Mouse (Mus musculus) kidney, adult 9 months (tissue): ENCODE measurements around the gene Hivep3.
A peak's percentile ranks its signal among the peaks of the same experiment; 100 is the strongest.

ENCODE experiments used
- DNase-seq: peaks from one replicate; pipeline ENCODE4 v3.0.0; 2022

The Hivep3 gene

DNA sequence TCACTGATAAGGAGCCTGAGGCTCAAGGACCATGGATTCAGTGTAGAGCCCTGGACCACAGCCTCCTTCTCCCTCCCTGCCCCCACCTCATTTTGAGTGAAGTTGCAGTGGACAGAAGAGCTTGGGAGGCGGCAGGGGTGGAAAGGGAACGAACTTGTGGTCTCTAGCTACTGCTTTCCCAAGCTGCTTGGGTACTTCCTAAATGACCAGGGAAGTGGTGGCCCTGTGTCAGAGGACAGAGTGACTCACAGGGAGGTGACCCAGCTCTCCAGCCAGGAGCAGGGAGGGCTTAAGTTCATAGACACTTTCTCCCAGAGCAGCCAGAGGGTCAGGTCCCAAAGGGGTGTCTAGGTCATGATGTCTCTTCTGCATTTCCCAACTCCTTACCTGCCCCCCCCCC lies 178.6 kb downstream of the Hivep3 start:
- no peak for DNase-seq

- DNase-seq: no peak
Measured at GRCm38 (mm10) chr4:119914194-119914593, 180.6 kb downstream of the Hivep3 start.

- no peak for DNase-seq
Measured at GRCm38 (mm10) chr4:119915069-119915468, 181.5 kb downstream of the Hivep3 start.

GRCm38 (mm10) chr4:119917502-119917901 lies 183.9 kb downstream of the Hivep3 start:
- peak; percentile 43 for DNase-seq

DNA sequence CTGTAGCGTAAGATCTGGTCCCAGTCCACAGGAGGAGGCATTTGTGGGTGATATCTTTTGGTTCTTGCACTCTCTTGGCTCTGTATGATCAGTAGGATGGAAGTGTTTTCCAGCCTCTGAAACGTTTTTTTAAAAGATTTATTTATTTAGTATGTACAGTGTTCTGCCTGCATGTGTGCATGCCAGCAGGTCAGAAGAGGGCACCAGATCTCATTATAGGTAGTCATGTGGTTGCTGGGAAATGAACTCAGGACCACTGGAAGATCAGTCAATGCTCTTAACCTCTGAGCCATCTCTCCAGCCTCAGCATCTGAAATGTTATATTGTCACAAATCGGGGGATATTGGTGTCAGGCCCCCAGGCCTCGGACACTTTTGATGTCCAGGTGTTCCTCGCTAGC lies 185.8 kb downstream of the Hivep3 start:
- DNase-seq: no peak

DNA sequence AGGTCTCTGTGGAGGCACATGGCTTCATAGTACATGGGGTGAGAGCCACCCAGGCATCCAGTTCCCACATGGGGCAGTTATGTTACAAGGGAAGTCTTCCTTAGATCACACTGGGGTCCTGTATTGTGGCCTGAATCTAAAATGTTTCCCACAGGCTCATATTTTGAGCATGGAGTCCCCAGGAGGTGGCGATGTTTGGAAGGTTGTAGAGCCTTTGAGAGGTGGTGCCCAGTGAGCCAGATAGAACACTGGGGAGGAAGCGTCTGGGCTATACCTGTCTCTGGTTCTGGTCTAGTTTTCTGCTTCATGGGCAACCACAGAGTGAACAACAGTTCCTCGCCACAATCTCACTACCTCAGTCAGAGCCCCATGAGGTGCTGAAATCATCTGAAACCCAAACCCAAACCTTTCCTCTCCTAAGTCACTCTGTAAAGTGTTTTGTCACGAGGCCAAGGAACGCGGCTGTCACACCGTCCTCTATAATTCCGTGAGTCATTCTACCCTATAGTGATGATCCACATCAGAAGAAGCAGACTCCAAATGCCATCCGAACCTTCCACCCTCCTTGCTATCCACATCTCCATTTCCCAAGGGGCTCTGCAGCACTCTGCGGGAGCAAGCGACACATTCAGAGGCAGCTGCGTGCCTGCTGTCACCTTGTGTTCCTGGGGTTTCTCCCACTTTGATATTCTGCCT lies 187.6 kb downstream of the Hivep3 start:
- DNase-seq: no peak

DNA sequence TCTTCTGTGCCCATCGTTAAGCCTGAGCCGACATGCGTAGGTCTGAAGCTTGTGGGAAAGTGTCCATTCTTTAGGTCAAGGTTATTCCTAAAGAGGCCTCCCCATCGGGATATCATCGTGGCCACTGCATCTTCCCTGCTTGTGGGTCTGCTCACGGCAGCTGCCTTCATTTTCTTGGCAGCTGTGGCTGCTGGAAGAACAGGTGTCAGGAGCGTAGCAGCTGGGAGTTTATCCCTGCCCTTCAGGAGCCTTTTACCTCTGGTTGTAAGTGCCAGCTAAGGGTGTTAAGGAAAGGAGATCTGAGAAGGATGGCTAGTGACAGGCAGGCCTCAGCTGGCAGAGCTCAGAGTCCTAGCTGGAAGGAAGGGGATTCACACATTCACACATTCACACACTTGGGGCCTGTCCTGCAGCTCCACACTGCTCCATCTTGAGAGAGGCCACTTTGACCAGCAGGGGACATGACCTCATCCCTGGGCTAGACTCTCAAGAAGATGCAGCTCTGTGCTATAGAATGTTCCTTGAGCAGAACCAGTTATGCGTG lies 188.2 kb downstream of the Hivep3 start:
- DNase-seq: no peak

DNA sequence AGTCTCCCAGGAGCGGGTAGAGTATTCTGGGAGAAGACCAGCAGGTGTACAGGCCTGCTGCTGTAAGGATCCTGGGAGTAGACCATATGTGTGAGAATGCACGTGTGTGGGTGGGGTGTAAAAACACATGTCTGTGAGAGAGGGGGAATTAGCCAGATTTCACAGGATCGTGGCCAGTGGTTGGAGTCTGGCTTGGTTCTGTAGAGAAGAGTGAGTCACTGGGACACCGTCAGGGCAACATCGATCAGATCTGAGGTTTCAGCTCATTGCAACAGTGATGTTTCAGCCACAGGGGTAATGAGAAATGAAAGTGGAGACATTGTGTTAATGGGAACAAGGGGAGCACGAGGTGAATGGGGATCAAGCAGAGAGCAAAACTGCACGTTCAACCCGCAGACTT lies 189.4 kb downstream of the Hivep3 start:
- no peak for DNase-seq

GRCm38 (mm10) chr4:119923410-119923809 lies 189.8 kb downstream of the Hivep3 start:
- no peak for DNase-seq

- no peak for DNase-seq
Measured at GRCm38 (mm10) chr4:119925052-119925451, 191.5 kb downstream of the Hivep3 start.

GRCm38 (mm10) chr4:119931923-119932322 lies 198.3 kb downstream of the Hivep3 start:
- peak; percentile 24 for DNase-seq

GRCm38 (mm10) chr4:119932549-119933257 lies 199.1 kb downstream of the Hivep3 start:
- DNase-seq: no peak

DNA sequence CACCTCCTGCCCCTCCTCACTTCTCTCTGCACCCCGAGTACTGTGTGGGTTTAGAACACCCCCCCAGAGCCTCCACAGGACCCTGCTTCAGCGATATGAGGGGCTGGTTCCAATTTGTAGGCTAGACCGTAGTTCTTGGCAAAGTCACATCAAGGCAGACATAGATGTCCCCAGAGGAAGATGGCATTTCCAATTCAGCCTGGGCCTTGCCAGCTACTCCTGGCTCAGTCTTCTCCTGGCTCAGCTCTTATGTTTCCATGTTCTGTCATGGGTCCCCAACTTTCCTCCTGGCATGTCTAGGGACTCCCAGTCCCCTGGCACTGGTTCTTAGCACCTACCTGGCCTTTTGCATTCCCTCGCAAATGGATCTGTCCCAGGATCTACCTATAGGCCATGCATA lies 201.3 kb downstream of the Hivep3 start:
- no peak for DNase-seq

GRCm38 (mm10) chr4:119937876-119938275 lies 204.3 kb downstream of the Hivep3 start:
- DNase-seq: peak; percentile 50

GRCm38 (mm10) chr4:119938518-119938917 lies 204.9 kb downstream of the Hivep3 start:
- peak; percentile 18 for DNase-seq

DNA sequence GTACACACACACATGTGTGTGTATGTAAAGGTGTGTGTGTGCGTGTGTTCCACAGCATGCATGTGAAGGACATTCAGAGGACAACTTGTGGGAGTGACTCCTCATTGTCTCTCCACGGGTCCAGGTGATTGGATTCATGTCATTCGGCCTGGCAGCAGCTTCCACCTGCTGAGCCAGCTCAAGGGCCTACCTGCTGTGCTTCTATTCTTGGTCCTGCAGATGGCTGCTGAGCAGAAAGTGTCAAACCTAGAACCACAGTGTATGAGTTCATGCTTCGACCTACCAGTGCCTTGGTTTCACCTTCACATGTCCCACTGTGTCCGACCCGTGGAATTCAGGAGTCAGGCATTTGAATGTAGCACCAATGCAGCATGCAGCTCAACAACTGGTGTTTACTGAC lies 206.2 kb downstream of the Hivep3 start:
- DNase-seq: no peak

DNA sequence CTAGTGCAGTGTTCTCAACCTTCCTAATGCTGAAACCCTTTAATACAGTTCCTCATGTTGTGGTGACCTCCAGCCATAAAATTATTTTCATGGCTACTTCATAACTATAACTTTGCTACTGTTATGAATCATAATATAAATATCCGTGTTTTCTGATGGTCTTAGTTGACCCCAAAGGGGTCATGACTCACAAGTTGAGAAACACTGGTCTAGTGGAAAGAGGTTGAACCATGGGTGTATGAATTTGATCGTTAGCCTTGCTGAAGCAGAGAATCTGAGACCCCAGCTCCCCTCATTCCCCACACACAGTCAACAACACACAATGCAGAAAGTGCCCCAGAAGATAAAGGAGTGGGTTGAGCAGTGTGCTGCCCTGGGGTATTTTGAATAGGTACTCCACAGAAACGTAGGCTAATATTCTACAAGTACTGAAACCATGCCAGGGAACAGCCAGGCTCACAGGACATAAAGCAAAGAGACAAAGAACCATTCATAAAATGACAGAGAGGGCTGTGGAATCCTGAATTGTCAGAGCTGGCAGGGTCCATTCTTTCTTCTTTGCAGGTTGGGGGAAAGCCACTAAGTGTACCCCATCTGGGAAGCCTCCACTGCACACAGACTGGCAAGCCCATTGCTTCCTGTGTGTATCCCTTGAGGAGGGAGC lies 212.8 kb downstream of the Hivep3 start:
- DNase-seq: no peak

DNA sequence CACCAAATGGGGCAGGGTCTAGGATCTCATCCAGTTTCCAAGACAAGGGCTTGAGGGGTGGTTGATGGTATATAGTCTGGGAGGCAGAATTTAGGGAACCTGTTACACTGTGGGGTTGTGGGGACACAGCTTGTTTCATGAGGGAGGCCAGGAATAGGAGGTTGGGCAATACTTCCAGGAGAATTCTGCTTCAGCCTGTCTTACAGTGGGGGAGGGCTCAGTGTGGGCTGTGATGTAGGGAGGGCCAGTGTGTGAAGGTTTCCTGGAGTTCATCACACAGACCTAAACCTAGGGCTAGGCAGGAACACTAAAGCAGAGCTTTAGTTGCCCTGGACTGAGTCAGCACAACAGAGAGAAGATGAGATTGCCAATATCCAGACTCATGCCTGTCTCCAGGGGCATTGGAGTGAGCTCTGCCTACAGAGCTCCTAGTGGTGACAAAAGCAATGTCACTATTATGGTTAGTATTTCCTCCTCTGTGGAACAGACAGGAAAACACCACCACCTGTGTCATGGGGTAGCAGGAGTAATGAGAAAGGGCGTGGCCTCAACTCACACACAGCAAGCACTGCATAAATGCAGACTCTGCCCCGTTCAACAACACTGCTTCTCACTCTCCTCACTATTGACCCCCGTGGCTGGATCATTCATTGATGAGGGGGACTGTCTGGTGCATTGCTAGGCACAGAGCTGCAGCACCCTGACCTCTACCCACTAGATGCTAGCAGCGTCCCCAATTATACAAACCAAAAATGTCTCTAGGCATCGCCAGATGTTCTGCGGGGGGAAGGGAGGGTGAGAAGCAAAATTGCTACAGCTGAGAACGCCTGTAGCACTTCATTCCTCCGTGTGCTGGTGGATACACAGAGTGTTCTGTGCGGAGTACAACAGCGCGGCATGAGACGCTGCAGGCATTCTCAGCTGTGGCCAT lies 213.9 kb downstream of the Hivep3 start:
- DNase-seq: no peak

DNA sequence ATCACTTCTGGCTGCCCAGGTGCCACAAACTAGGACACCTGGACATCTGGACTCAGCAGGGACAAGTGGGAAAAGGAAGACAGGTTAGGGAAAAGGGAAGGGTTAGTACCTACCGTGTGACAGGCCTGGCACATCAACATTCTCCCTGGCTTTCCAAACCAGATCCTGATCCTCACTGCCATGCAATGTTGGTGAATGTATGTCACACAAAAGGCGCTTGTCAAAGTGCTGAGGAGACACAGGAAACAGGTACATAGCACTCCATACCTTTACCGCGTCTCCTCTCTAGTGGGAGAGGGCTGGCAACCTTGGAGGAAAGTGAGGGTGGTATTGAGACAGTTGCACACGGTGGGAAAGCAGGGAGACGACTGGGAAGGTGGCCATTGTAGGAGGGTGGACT lies 214.8 kb downstream of the Hivep3 start:
- DNase-seq: no peak

DNA sequence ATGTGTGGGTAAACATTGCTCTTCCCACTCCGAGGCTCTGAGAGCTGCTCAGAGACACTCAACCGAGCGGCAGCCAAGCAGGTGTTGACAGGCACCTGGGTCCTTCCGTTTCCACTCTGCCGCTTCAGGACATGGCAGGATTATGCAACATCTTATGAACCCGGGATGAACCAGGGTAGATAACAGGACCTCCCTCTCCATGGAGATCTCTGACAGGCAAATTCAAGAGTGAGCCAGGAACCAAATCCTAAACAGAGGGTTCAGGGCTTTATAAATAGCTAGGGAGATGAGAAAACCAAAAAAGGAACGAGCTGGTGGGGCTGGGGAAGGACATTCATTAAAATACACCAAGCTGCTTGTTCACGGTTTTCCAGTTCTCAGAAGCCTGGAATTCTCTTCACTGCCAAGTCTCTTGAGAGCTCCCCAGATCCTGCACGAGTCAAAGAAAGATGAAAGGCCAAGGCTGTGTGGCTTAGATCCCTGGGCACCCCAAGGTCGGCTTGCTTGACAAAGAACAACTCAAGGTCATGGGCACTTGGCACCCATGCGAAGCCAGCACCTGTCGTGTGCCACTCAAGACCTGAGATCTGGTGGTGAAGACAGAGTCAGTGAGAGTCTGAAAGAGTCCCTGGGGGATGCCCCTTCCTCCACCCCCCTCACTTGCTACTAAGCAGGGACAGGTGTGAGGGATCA lies 215.5 kb downstream of the Hivep3 start:
- DNase-seq: no peak

DNA sequence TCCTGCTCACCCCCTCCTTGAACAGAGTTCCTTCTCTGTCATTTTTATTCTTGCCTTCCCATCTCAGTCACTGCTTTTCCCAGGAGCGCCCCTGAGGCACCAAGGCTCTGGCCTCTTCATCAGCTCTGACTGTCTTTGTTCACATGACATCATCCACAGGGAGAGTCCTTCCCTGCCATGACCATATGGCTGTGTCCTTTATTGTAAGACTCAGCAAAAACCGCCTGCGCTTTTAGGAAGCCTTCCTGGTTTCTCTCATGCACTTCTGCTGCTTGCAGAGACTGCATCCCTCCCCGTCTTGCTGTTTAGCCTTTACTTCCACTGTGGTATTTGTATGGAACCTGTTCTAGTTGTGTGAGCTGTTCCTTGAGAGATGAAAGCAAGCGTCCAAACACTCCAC lies 216.6 kb downstream of the Hivep3 start:
- DNase-seq: no peak

DNA sequence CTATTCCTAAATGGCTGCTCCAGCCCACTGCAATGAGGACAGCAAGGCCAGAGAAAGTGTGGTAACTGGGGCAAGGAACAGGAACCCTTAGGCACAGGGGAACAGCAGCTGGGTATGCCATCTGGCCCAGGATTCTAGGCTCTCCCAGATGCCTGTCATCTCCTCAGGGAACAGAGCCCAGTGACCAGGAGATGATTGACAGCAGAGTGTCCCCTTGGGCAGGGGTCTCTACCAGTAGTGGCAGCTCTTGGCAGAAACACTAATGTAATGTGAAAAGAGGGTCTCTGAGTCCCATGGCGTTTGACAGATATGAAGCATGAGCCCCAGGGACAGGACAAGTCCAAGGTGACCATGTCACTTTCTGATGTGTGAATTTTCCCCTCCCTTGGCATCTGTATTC lies 217.5 kb downstream of the Hivep3 start:
- DNase-seq: no peak
